Mouse (Mus musculus) midbrain, embryonic 14.5 days (tissue): ENCODE measurements around the gene Aff4. TPM values are rescaled to one million over a fixed set of nuclear protein-coding genes. Genes with fewer than 3 reads are reported as not detected.

Experiments used
- ATAC-seq: fragments of 200-750 bp; cut with Nextera tagmentation; 2 replicates; pipeline ENCODE4 v1.8.0; 2017; ENCODE audit warnings: moderate number of reproducible peaks, moderate library complexity; ENCODE audit not compliant: low FRiP score, low TSS enrichment
- DNase-seq: peaks from one replicate; pipeline ENCODE4 v3.0.0-alpha.2; 2015
- H3K27ac ChIP-seq: fragments of 300-500 bp; sonication (generic); replicated peaks from 2 replicates; pipeline ENCODE4 v1.5.1; 2014; ENCODE audit warnings: mild to moderate bottlenecking, low read depth, low read length, moderate library complexity
- H3K27me3 ChIP-seq: fragments of 300-500 bp; sonication (generic); 2 replicates; pipeline ENCODE4 v1.6.1; 2014; ENCODE audit warnings: low read length, control low read depth, mixed read lengths; ENCODE audit not compliant: control insufficient read depth, insufficient read depth
- H3K36me3 ChIP-seq: fragments of 300-500 bp; sonication (generic); 2 replicates; pipeline ENCODE4 v1.6.1; 2014; ENCODE audit warnings: low read length, control low read depth; ENCODE audit not compliant: control insufficient read depth, insufficient read depth
- H3K4me1 ChIP-seq: fragments of 300-500 bp; sonication (generic); 2 replicates; pipeline ENCODE4 v1.6.1; 2014; ENCODE audit warnings: mild to moderate bottlenecking, antibody characterized with exemption, low read length, control low read depth; ENCODE audit not compliant: control insufficient read depth, insufficient read depth
- H3K4me2 ChIP-seq: fragments of 300-500 bp; sonication (generic); 2 replicates; pipeline ENCODE4 v1.6.1; 2014; ENCODE audit warnings: mild to moderate bottlenecking, low read length, moderate library complexity
- H3K4me3 ChIP-seq: fragments of 300-500 bp; sonication (generic); replicated peaks from 2 replicates; pipeline ENCODE4 v1.5.1; 2014; ENCODE audit warnings: low read depth, low read length
- H3K9ac ChIP-seq: fragments of 300-500 bp; sonication (generic); replicated peaks from 2 replicates; pipeline ENCODE4 v1.6.1; 2014; ENCODE audit warnings: mild to moderate bottlenecking, low read length, moderate library complexity
- H3K9me3 ChIP-seq: fragments of 300-500 bp; sonication (generic); 2 replicates; pipeline ENCODE4 v1.6.1; 2016; ENCODE audit warnings: low read length, control low read depth, mixed read lengths; ENCODE audit not compliant: control insufficient read depth
- WGBS: fragments of 180-500 bp; shearing (Covaris S2); extraction: QIAGEN DNeasy Blood & Tissue Kit; methylation state at CpG from one replicate; pipeline ENCODE4 v1.1.7; 2014; 5-methylcytosine and 5-hydroxymethylcytosine counted together
- polyA plus RNA-seq: library from polyadenylated mRNA; unstranded; fragments of >200 nt; fragmentation: Nextera tagmentation; extraction: Ambion mirVana; gene quantifications from 2 replicates; pipeline ENCODE4 v1.2.1, GENCODE M21; 2014

Gene Aff4
- polyA plus RNA-seq, 1 experiment from 2014 or later = 105 TPM

- WGBS = under 1% methylated on average over 35 of the region's 35 CpGs
- ATAC-seq (peak; percentile 9; the same call in 1 of the 2 replicates), DNase-seq (peak; percentile 84)
- peak overlapping the region; percentile 99 for H3K4me3 ChIP-seq
- peaks cover 13% of the 10 kb centered on the region for H3K4me1 ChIP-seq
- no peaks in the 10 kb centered on the region for H3K27me3 ChIP-seq
- H3K4me2 ChIP-seq = peak overlapping the region; percentile 75
- peak overlapping the region; percentile 98 for H3K27ac ChIP-seq
- H3K9me3 ChIP-seq = no peaks in the 10 kb centered on the region
- peak overlapping the region; percentile 98 for H3K9ac ChIP-seq
- H3K36me3 ChIP-seq = no peaks in the 10 kb centered on the region
Measured at GRCm38 (mm10) chr11:53351224-53351942, 750 bp downstream of the Aff4 start.

- H3K4me3 ChIP-seq = peak overlapping the region; percentile 99
- no peak for DNase-seq
- H3K4me1 ChIP-seq = peaks cover 13% of the 10 kb centered on the region
- H3K9ac ChIP-seq = peak overlapping the region; percentile 98
- WGBS = 4% methylated on average over 14 of the region's 14 CpGs
- no peaks in the 10 kb centered on the region for H3K36me3 ChIP-seq
- peak overlapping the region; percentile 75 for H3K4me2 ChIP-seq
- H3K9me3 ChIP-seq = no peaks in the 10 kb centered on the region
- ATAC-seq = no peak
- H3K27ac ChIP-seq = peak overlapping the region; percentile 98
- H3K27me3 ChIP-seq = no peaks in the 10 kb centered on the region
Measured at GRCm38 (mm10) chr11:53351943-53352590, 1.4 kb downstream of the Aff4 start.

- H3K4me2 ChIP-seq = no peak overlapping the region
- no peak overlapping the region for H3K4me3 ChIP-seq
- 97% methylated on average over 5 of the region's 5 CpGs for WGBS
- H3K36me3 ChIP-seq = peaks cover 3% of the 10 kb centered on the region; the same call in 1 of the 2 replicates
- H3K4me1 ChIP-seq = no peaks in the 10 kb centered on the region
- H3K27ac ChIP-seq = no peak overlapping the region
- H3K27me3 ChIP-seq = no peaks in the 10 kb centered on the region
- no peaks in the 10 kb centered on the region for H3K9me3 ChIP-seq
- ATAC-seq (no peak), DNase-seq (no peak)
- H3K9ac ChIP-seq = no peak overlapping the region
Measured at GRCm38 (mm10) chr11:53358504-53359155, 8.0 kb downstream of the Aff4 start.

GRCm38 (mm10) chr11:53367032-53367431, 16.4 kb downstream of the Aff4 start:
- Histone ChIP-seq H3K4me1 (no peaks in the 10 kb centered on the region), H3K9ac (no peak overlapping the region), H3K4me2 (no peak overlapping the region), H3K27ac (no peak overlapping the region), H3K36me3 (peaks cover 23% of the 10 kb centered on the region), H3K4me3 (no peak overlapping the region), H3K27me3 (no peaks in the 10 kb centered on the region), H3K9me3 (no peaks in the 10 kb centered on the region)
- no peak for DNase-seq
- 100% methylated on average over 2 of the region's 2 CpGs for WGBS
- no peak for ATAC-seq

- Histone ChIP-seq H3K27ac (no peak overlapping the region), H3K36me3 (peaks cover 38% of the 10 kb centered on the region), H3K27me3 (no peaks in the 10 kb centered on the region), H3K4me2 (no peak overlapping the region), H3K9me3 (no peaks in the 10 kb centered on the region), H3K9ac (no peak overlapping the region), H3K4me3 (no peak overlapping the region), H3K4me1 (no peaks in the 10 kb centered on the region)
- 95% methylated on average over 1 of the region's 1 CpGs for WGBS
- no peak for DNase-seq
- ATAC-seq = no peak
Measured at GRCm38 (mm10) chr11:53378918-53379317, 28.3 kb downstream of the Aff4 start.

GRCm38 (mm10) chr11:53383758-53384428, 33.3 kb downstream of the Aff4 start:
- no peak overlapping the region for H3K4me2 ChIP-seq
- H3K27me3 ChIP-seq = no peaks in the 10 kb centered on the region
- no peak overlapping the region for H3K9ac ChIP-seq
- no peaks in the 10 kb centered on the region for H3K4me1 ChIP-seq
- H3K27ac ChIP-seq = no peak overlapping the region
- H3K4me3 ChIP-seq = no peak overlapping the region
- H3K36me3 ChIP-seq = peaks cover 24% of the 10 kb centered on the region
- H3K9me3 ChIP-seq = no peaks in the 10 kb centered on the region
- no peak for ATAC-seq
- WGBS = 97% methylated on average over 2 of the region's 2 CpGs
- no peak for DNase-seq

GRCm38 (mm10) chr11:53393856-53394255, 43.2 kb downstream of the Aff4 start:
- no peak for ATAC-seq
- no peak overlapping the region for H3K9ac ChIP-seq
- 98% methylated on average over 1 of the region's 1 CpGs for WGBS
- H3K36me3 ChIP-seq = peaks cover 56% of the 10 kb centered on the region
- H3K4me3 ChIP-seq = no peak overlapping the region
- no peak overlapping the region for H3K27ac ChIP-seq
- H3K4me1 ChIP-seq = no peaks in the 10 kb centered on the region
- DNase-seq = no peak
- no peaks in the 10 kb centered on the region for H3K9me3 ChIP-seq
- no peaks in the 10 kb centered on the region for H3K27me3 ChIP-seq
- no peak overlapping the region for H3K4me2 ChIP-seq

GRCm38 (mm10) chr11:53403638-53404037, 53.0 kb downstream of the Aff4 start:
- H3K9me3 ChIP-seq = no peaks in the 10 kb centered on the region
- H3K36me3 ChIP-seq = peaks cover 89% of the 10 kb centered on the region
- 88% methylated on average over 1 of the region's 1 CpGs for WGBS
- no peaks in the 10 kb centered on the region for H3K4me1 ChIP-seq
- H3K9ac ChIP-seq = no peak overlapping the region
- ATAC-seq (no peak), DNase-seq (no peak)
- no peak overlapping the region for H3K4me3 ChIP-seq
- H3K4me2 ChIP-seq = no peak overlapping the region
- H3K27ac ChIP-seq = no peak overlapping the region
- H3K27me3 ChIP-seq = no peaks in the 10 kb centered on the region
